Mouse (Mus musculus): ENCODE data around the gene Trpm4.
"Not testable (repeated sequence)": the region's sequence is repeated elsewhere in the genome, so short reads cannot be mapped to it uniquely, and the experiment has no call there.

Gene Trpm4

GRCm38 (mm10) chr7:45312023-45312422 is 21.6 kb downstream of the Trpm4 start:
- DNase-seq: no peak

DNA sequence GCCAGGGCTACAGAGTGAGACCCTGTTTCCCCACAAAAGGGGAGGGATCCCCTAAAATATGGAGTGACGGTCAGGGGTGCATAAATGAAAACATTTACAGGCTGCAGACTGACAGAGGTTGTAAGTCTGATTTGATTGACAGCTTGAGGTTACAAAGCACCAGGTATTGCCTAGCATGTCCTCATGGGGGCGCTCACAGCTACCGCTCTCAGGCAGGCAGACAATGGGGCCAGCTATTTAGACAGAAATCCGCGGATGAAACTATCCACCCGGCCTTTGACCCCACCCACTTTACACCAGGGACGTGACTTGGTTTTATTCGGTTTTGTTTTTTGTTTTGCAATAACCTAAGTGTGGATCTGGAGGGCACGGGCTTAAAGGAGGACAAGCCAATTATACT is 24.1 kb downstream of the Trpm4 start:
- peak; percentile 67 to 80 for DNase-seq

DNA sequence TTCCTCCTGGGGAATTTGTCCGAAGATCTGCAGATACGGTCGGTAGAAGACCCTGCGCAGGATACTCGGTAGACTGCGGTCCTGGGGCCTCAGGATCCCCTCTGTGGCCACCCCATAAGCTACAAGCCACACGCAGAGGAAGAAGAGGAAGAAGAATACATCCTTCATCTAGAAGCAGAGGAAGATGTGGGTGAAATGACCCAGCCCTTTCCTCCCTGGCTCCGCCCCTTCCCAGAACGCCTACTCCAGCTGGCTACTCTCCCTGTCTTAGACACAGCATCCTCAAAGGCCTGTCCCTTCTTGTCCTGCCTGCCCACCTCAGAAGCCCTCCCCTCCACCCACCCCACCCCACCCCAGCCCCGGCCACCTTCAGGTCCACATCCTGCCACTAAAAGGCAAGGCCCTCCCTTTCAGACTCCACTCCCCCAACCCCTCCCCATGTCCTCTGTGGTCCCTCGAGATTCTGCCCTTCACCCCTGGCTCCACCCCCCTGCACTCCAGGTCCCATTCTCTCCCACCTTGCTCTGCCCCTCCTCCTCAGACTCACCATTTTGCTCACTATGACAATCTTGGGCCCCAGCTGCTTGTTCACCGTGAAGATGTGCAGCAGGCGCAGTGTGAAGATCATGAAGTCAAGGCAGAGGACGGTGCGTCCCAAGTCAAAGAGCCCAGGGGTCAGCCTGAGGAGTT is 24.9 kb downstream of the Trpm4 start:
- DNase-seq: no peak

GRCm38 (mm10) chr7:45305275-45305674 is 28.3 kb downstream of the Trpm4 start:
- DNase-seq: peak; percentile 81 to 88

DNA sequence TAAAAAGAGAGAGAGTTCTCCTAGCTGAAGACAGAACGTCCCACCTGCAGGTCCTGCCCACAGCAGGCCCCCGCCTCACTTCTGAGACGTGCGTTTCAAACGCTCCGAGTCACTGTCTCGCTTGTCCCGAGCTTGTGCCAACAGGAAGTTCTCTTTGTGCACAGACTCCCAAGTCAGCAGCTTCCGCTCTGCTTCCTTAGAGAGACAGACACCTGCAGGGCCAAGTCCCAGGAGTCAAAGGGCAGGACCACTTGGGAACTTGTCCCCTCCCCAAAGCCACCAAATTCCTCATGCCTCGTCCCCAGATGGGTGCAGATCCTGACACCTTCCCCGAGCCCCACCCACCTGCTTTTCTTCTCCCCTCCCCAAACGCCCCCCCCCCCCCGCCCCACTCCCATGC is 28.7 kb downstream of the Trpm4 start:
- peak in 1 of 2 experiments; percentile 27 for DNase-seq

DNA sequence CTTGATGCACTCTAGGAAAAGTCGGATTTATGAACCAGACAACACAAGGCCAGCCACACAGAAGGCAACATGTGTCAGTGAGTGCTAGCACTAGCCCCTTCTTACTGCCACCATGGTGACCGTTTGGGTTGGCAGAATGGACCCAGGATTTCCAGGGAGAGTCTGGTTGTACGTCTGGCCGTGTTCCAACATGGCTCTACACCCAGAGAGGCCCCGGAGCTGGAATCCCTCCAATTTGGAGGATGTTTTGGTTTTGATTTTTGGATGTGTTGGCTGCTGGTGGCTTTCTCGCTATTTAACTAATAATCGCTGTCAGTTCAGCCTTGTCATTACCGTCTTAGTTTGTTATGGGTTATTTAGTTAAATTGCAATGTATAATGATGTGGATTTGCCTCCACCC is 31.0 kb downstream of the Trpm4 start:
- peak in 1 of 2 experiments; percentile 25 for DNase-seq

DNA sequence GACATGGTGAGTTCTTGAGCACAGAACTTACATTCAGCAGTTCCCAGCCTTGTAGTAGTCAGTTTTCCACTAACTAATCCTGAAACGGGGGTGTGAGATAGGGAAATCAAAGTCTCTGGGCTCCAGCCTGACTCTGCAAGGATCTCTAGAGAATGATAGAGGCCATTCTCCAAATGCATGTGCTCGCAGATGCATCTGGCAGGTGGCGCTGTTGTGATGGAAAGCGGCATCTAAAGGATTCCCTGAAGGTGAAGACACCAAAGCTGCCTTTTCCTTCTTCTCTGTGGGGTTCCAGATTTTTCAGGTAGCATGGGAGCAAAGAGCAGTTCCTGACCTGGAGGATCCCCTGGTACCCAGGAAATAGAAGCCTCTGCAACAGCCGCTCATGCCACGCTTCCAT is 33.3 kb downstream of the Trpm4 start:
- peak; percentile 80 to 91 for DNase-seq

DNA sequence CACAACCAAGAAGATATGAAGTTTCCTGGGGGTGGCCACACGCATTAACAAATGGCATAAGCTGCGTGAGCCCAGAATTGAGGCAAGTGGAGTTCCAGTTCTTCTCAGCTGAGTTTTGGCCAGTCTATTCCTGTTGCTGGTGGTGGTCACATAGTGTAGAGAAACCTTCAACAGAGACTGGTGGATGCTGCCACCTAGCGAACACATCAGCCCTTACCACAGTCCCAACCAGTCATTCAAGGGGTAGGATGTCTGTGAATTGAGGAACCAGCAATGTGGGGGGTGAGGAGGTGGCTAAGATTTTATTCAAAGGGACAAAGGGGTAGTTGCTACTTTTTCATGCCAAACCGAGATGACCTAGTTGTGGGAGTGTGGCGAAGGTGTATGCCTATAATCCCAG is 33.8 kb downstream of the Trpm4 start:
- peak; percentile 55 to 71 for DNase-seq

DNA sequence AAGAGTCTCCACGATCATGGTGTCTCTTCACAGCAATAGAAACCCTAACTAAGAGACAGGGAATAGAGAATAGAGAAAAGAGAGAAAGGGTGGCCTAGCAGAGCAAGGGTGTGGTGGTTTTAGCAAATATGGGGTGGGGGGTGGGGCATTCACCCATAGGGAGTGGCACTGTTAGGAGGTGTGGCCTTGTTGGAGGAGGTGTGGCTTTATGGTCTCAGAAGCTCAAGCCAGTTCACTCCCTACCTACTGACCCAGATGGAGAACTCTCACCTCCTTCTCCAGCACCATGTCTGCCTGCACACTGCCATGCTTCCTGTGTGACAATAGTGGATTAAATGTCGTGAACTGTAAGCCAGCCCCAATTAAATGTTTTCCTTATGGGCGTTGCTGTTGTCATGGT is 36.0 kb downstream of the Trpm4 start:
- no peak for DNase-seq

DNA sequence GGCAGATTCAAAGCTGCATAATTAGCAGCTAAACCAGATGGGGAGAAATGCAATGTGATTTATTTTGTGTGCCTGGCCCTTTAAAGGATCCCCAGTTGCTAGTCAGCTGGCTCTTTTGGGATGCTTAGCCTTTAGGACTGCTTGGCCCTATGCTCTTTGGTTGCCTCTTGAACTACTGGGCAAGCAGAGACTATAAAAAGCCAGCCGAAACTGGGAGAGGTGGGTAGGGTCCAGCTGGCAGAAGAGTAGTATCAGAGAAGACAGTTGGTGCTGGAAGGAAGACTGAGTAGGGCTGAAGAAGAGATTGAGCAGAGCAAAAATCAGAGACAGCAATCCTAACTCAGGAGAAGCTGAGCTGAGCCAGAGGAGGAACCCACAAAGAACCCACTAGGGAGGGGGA is 37.0 kb downstream of the Trpm4 start:
- DNase-seq: no peak

DNA sequence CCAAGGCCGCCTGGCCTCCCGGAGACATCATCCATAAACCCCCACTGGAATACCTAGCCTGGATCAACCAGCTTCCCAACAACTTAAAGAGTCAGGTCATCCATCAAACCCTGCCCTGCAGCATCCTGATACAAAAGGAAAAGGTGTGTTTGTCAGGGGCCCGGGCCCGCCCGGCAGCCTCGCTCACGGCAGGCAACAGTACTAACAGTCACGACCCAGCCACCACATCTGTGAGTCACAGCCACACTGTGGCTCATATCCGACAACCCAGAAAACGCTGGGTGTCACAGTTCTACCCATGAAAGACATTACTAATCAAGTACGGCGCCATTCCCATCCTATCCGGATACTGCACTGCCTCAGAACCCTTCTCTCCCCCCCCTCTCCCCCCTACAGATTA is 47.1 kb downstream of the Trpm4 start:
- no peak for DNase-seq

GRCm38 (mm10) chr7:45277136-45277760 is 56.3 kb downstream of the Trpm4 start, which contains the start of gene Slc6a21:
Slc6a21 (plus strand) TSS chr7:45277513.
- DNase-seq: peak; percentile 87 to 88

- DNase-seq: no peak
Observed at GRCm38 (mm10) chr7:45273672-45274071, 59.9 kb downstream of the Trpm4 start.

DNA sequence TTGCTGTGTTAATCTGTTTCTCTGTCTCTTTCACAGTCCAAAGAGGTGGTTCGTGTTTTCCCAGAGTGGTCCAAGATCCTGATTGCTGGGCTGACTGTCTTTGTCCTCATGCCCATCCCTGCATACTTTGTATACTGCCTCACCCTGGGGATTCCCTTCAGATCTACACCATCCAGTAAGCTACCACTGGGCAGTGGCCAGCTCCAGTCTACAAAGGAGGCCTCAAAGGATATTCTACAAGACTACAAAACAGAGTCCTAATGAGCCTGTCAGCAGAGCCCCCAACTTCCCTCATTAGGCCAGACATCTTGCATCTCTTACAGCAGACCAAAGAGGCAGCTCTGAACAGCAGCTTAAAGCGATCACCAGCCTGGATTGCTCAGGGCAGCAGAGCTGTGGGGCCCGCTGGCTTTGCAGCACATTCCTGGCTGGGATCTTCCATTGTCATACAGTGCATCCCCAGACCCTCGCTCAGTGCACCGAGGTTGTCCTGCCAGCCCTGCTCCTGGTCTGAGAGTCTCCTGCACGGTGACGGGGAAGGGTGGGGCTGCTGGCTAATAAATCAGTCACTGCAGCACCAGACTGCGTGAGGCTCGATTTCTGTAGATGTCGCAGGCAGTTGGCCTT is 60.7 kb downstream of the Trpm4 start:
- no peak for DNase-seq

GRCm38 (mm10) chr7:45265518-45265917 is 68.1 kb downstream of the Trpm4 start:
- DNase-seq: no peak

DNA sequence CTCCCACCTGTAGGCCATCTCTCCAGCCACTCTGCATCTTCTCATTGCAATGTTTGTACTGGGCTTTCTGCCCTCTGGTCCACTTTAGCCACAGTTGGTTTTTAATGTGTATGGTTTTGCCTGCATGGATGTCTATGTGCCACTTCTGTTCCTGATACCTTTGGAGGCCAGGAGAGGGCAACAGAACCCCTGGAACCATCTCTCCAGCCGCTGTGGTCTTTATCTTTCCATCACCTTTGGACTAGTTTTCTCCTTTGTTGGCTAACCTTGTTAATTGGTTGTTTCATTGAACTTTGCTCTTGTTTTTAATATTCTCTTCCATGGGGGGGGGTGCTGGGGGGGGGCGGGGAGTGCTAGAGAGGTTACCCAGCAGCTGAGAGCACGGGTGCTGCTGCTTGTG is 69.2 kb downstream of the Trpm4 start:
- no peak for DNase-seq

- no peak for DNase-seq
Observed at GRCm38 (mm10) chr7:45263006-45263607, 70.5 kb downstream of the Trpm4 start.

DNA sequence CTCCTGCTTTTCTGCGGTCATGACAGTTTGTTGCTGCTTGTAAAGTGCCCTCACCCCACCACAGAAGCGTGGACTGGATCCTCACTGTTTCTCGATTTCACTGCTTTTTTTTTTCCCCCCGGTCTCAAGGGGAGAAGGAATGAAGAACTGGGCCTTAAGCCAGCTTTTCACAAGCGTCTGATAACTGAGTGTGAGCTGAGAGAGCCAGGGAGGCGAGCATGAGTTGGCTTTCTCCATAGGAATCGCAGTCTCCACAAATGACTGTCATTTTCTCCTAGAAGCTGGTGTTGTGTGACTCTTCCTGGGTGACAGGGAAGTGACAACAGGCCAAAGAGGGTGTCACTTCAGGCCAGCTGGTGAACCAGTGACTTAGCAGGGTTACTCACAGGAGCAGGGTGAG is 71.3 kb downstream of the Trpm4 start:
- DNase-seq: no peak

- DNase-seq: no peak
Observed at GRCm38 (mm10) chr7:45259281-45259680, 74.3 kb downstream of the Trpm4 start.

DNA sequence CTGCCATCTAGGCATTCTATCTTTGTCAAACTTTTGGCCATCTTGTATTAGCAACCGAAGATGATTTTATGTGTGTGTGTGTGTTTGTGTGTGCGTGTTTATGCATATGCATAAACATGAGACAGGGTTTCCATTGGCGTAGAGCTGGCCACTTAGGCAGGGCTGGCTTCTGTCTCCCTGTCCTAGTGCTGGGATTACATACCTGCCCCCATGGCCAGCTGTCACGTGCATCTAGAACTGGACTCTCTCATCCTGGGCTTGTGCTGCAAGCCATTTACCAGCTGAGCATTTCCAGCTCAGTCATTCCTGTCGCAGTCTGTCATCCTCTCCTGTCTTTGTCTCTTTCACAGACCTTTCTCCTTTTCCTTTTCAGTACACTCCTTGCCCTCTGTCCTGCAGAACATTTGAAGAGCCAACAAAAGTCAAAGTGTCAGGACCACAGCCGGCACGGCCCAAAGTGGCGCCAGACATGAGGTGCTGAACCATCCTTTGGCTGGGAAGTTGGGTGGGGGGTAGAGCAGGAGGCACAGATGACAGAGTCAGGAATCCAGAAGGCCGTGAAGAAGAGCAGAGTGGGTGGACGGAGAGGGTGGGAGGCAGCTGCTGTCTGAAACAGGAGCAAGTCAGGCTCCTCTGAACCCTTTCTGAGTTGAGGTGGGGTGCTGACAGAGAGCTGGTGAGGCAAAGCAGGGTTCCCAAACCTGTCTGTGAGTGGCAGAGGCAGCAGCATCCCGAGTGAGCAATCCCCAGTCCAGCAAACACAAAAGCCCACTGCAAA is 76.3 kb downstream of the Trpm4 start:
- no peak for DNase-seq

GRCm38 (mm10) chr7:45255822-45256221 is 77.8 kb downstream of the Trpm4 start:
- DNase-seq: not testable (repeated sequence)

DNA sequence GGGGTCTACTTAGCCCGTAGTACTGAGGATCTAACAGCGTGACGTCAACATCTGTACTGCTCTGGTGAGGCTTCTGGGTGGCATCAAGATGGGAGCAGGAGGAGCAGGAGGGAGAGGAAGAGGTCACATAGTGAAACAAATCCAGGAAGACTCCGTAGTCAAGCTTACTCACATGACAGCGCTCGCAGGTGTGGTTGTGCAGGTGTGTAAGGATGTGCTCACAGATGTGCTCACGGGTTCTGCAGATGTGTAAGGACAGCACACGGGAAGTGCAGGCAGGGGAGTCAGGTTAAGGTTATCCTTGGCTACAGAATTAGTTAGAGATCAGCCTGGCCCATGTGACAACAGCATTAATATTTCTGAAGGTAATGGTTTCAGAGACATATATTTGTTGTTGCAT is 79.8 kb downstream of the Trpm4 start:
- no peak for DNase-seq
